Mouse (Mus musculus) sigmoid colon, adult 10 weeks (tissue): ENCODE results near the gene Scd1. TPM values are rescaled to one million over a fixed set of nuclear protein-coding genes. Genes with fewer than 3 reads are reported as not detected.

ENCODE experiments used
- polyA plus RNA-seq: library from polyadenylated mRNA; stranded (reverse); fragments of 350-450 nt; fragmentation: Illumina TruSeq; extraction: RNeasy Lipid Tissue Mini Kit (QIAGEN cat#74804); gene quantifications from one replicate; pipeline ENCODE4 v1.2.3, GENCODE M21; 2014; ENCODE audit warnings: low read depth, low replicate concordance

Gene Scd1
- polyA plus RNA-seq: 175 TPM

GRCm38 (mm10) chr19:44407341-44408222 lies at the start of gene Scd1:
Gene Scd1, minus strand, starts transcription at chr19:44407879.

Other genes starting within 250 kb of the Scd1 start
- not detected for gene Pkd2l1, start 215.4 kb downstream of the Scd1 start, polyA plus RNA-seq
- gene Scd3, start 204.6 kb downstream of the Scd1 start, polyA plus RNA-seq: not detected
- 414 TPM for gene Scd2, start 114.2 kb downstream of the Scd1 start, polyA plus RNA-seq
- 1.3 TPM for gene Scd4, start 74.8 kb downstream of the Scd1 start, polyA plus RNA-seq
- 0.85 TPM for gene Wnt8b, start 85.6 kb upstream of the Scd1 start, polyA plus RNA-seq
- not detected for gene Sec31b, start 138.0 kb upstream of the Scd1 start, polyA plus RNA-seq
- gene Gm20538, start 145.0 kb upstream of the Scd1 start, polyA plus RNA-seq: not detected
- 60.5 TPM for gene Ndufb8, start 147.6 kb upstream of the Scd1 start, polyA plus RNA-seq
- 18.4 TPM for gene Hif1an, start 155.0 kb upstream of the Scd1 start, polyA plus RNA-seq